Mouse (Mus musculus): ENCODE measurements around the gene Msi2. TPM values are rescaled to one million over a fixed set of nuclear protein-coding genes. Genes with fewer than 3 reads are reported as not detected.

Gene Msi2
- total RNA-seq, 2 experiments from 2014 or later = 169 to 193 TPM

DNA sequence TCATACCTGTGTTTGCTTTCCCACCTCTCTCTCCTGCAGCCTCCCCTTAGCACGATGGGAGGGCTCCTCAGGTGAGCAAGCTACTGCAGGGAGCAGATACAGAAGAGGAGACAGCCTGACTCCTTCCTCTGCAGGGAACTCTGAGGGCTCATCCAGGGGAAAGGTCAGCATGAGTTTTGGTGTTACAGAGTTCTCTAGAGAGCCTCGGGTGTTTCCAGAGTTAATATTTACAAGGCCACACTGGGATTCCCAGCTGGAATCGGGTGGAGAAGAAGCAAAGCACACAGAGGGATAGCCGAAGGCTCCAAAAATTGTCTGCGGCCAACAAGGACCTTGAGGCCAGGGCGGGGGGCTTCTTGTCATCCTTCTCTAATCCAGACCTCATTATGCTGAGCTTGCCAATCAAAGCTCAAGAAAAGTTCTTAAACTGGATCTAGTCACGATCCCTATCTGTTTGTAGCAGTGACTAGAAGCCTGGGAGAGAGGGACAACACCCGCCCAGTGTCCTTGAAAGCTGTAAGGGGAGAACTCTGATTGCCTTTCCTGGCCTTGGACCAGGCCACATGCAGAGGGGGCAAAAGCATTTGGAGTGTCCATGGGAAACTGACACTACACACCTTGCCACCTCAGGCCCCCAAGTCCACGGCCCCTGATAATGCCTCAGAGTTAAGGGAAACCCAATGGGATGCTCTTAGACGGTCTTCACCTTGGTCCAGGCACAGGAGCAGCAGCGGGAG is 56.7 kb downstream of the Msi2 start:
- intact Hi-C loops (cut with DNase I) = no loop called here
- Histone ChIP-seq H3K4me3 (no peak overlapping the region), H3K27ac (peak overlapping the region; percentile 70)
- TF ChIP-seq CTCF (IDR thresholded peaks at IDR 0.05) = no peak
- peak; percentile 61 for DNase-seq

- Histone ChIP-seq H3K27ac (peak overlapping the region; percentile 70), H3K4me3 (no peak overlapping the region)
- no peak for TF ChIP-seq CTCF (IDR thresholded peaks at IDR 0.05)
- DNase-seq = peak; percentile 44
- intact Hi-C loops (cut with DNase I) = no loop called here
Observed at GRCm38 (mm10) chr11:88660404-88660803, 57.9 kb downstream of the Msi2 start.

DNA sequence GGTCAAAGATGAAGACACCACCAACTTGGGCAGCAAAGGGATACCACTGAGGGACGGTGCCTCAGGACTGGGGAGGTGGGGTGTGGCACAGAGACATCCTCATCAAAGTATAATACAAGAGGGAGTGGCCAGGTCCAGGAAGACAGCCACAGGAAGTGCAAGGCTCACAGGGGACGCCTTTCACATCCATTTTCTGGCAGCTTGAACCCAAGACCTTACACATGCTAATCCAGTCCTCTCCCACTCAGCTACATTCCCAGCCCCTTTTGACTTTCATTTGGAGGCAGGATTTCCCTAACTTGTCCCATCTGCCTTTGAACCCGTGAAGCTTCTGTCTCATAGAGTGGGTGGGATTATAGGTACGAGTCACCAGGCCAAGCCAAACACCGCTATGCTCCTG is 59.4 kb downstream of the Msi2 start:
- no peak for TF ChIP-seq CTCF (IDR thresholded peaks at IDR 0.05)
- intact Hi-C loops (cut with DNase I) = no loop called here
- DNase-seq = no peak
- no peak overlapping the region; the same call in 1 of the 2 replicates for H3K27ac ChIP-seq
- H3K4me3 ChIP-seq = no peak overlapping the region

GRCm38 (mm10) chr11:88655786-88656185 is 62.5 kb downstream of the Msi2 start:
- Histone ChIP-seq H3K4me3 (no peak overlapping the region), H3K27ac (peak overlapping the region; percentile 93)
- TF ChIP-seq CTCF (IDR thresholded peaks at IDR 0.05) = no peak
- DNase-seq = peak; percentile 26
- intact Hi-C loops (cut with DNase I) = loop anchor here (2.0 kb wide), 1 partner anchor 53 kb away; no protein-coding TSS in a partner anchor

- no peak for TF ChIP-seq CTCF (IDR thresholded peaks at IDR 0.05)
- Histone ChIP-seq H3K4me3 (peak overlapping the region; percentile 31; the same call in 1 of the 2 replicates), H3K27ac (peak overlapping the region; percentile 93)
- intact Hi-C loops (cut with DNase I) = loop anchor here (2.0 kb wide), 1 partner anchor 54 kb away; no protein-coding TSS in a partner anchor
- DNase-seq = no peak
Observed at GRCm38 (mm10) chr11:88655214-88655566, 63.1 kb downstream of the Msi2 start.

DNA sequence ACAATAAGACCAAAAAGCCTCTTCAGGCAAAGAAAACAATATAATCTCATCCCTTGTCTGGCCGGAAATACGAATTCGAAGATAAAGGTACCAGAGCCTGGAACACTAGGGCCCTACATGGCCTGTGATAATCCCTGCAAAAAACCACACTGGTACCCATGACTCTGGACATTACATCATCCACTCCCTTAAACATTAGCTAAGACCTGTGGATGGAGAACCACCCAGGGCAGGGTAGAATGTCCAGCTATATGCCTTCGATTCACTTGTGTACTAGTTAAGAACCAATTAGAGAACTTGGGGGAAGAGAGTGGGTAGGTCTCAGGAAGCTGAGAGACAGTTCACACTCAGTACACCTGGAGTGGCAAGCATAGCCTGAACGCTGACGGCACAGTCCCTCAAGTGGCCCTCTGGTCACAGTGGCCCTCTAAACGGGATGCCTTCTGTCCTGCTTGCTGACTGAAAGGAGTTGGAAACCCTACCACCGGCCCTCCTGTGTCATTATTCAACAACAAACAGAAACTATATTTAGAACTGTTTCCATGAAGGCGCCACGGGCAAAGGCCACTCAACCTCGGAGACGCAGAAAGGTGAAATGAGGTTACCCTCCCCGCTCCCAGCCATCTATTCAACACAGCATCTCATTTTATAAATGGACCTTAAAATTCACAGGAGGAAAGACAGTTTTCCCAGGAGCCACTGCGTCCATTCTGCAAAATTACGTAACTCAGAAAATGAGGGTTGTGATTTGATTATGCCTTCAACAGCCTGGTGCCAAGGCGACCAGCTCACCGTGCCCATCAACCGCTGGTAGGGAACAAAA is 63.7 kb downstream of the Msi2 start:
- no peak for TF ChIP-seq CTCF (IDR thresholded peaks at IDR 0.05)
- DNase-seq = peak; percentile 69
- intact Hi-C loops (cut with DNase I) = loop anchor here (2.0 to 5.0 kb wide), 2 partner anchors 54 to 102 kb away; no protein-coding TSS in a partner anchor
- peak overlapping the region; percentile 93 for H3K27ac ChIP-seq
- H3K4me3 ChIP-seq = peak overlapping the region; percentile 31

- DNase-seq = peak; percentile 39
- Histone ChIP-seq H3K4me3 (no peak overlapping the region), H3K27ac (peak overlapping the region; percentile 52)
- intact Hi-C loops (cut with DNase I) = loop anchor here (5.0 kb wide), 1 partner anchor 98 kb away; no protein-coding TSS in a partner anchor
- TF ChIP-seq CTCF (IDR thresholded peaks at IDR 0.05) = no peak
Observed at GRCm38 (mm10) chr11:88650275-88650674, 68.0 kb downstream of the Msi2 start.

DNA sequence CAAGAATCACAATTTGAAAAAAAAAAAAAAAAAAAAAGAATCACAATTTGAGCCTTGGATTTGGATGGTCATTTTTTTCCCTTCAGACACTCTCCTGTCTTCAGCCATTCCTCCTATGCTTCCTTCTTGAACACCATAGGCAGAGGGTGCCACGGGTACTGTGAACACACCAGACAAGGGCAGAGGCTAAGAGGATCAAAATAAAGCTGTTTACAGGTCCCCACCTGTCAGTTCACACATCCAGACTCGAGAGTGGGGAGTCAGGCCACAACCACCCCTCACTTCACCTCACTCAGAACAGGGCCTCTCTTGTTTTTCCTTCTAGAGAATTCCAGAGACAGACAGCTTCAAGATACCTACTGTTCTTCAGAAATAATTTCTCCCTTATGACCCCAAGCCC is 69.3 kb downstream of the Msi2 start:
- TF ChIP-seq CTCF (IDR thresholded peaks at IDR 0.05) = no peak
- no peak overlapping the region for H3K4me3 ChIP-seq
- DNase-seq = no peak
- H3K27ac ChIP-seq = no peak overlapping the region
- intact Hi-C loops (cut with DNase I) = no loop called here

- Histone ChIP-seq H3K4me3 (no peak overlapping the region), H3K27ac (no peak overlapping the region)
- TF ChIP-seq CTCF (IDR thresholded peaks at IDR 0.05) = no peak
- intact Hi-C loops (cut with DNase I) = no loop called here
- no peak for DNase-seq
Observed at GRCm38 (mm10) chr11:88648407-88648806, 69.9 kb downstream of the Msi2 start.

DNA sequence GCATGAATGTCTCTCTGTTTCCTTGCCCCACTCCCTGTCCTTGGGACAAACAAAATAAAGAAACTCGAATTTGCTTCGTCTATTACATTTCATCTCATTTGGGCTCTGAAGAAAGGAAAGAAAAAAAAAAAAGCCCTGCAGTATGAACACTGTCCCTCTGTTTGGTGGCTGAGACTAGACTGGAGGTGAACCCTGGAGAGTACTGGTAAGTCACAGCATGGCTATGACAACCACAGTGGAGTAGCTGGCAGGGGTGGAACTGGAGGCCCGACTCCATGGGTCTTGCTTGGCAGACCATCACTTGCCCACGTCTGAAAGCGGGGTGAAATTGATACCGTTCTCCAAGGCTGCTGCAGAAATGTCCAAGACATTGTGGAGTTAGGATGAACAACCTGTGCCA is 71.8 kb downstream of the Msi2 start:
- peak overlapping the region; percentile 51 for H3K27ac ChIP-seq
- intact Hi-C loops (cut with DNase I) = no loop called here
- no peak overlapping the region for H3K4me3 ChIP-seq
- no peak for TF ChIP-seq CTCF (IDR thresholded peaks at IDR 0.05)
- no peak for DNase-seq

DNA sequence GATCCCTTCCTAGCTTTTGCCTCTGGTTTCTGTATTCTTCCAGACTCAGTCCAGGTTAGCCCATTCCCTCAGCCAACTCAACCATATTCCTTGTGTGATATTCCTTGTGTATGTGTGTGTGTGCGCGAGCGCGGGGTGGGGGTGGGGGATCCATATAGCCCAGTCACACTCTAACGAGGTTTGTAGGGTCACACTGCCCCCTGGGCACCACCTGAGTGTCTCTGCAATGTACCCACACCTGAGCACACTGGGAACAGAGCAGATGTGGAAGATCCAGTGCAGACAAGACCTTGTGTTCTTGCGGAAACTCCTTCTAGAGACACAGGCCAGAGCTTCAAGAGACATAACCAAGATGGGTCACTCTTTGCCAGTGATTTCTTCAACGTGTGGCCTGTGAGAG is 72.5 kb downstream of the Msi2 start:
- no peak for DNase-seq
- no peak overlapping the region for H3K4me3 ChIP-seq
- no peak for TF ChIP-seq CTCF (IDR thresholded peaks at IDR 0.05)
- peak overlapping the region; percentile 51 for H3K27ac ChIP-seq
- intact Hi-C loops (cut with DNase I) = no loop called here

- DNase-seq = no peak
- no peak for TF ChIP-seq CTCF (IDR thresholded peaks at IDR 0.05)
- Histone ChIP-seq H3K27ac (peak overlapping the region; percentile 24), H3K4me3 (no peak overlapping the region)
- intact Hi-C loops (cut with DNase I) = no loop called here
Observed at GRCm38 (mm10) chr11:88644719-88645118, 73.6 kb downstream of the Msi2 start.

- DNase-seq = no peak
- TF ChIP-seq CTCF (IDR thresholded peaks at IDR 0.05) = peak; percentile 35; the same call in 1 of the 2 replicates
- Histone ChIP-seq H3K27ac (peak overlapping the region; percentile 74), H3K4me3 (no peak overlapping the region)
- intact Hi-C loops (cut with DNase I) = no loop called here
Observed at GRCm38 (mm10) chr11:88639862-88640261, 78.5 kb downstream of the Msi2 start.

Data from gastrocnemius, adult 2 months (tissue).